Mouse (Mus musculus) CD4-positive helper T cell, adult 2 months (primary cell): ENCODE results near the gene Kat2b.
A peak's percentile ranks its signal among the peaks of the same experiment; 100 is the strongest.
"Not testable (repeated sequence)": the region's sequence is repeated elsewhere in the genome, so short reads cannot be mapped to it uniquely, and the experiment has no call there.

Experiments used
- DNase-seq: peaks from one replicate; pipeline ENCODE4 v3.0.0-alpha.2; 2012; ENCODE audit warnings: low read depth, missing footprints, low spot score

The Kat2b gene

DNA sequence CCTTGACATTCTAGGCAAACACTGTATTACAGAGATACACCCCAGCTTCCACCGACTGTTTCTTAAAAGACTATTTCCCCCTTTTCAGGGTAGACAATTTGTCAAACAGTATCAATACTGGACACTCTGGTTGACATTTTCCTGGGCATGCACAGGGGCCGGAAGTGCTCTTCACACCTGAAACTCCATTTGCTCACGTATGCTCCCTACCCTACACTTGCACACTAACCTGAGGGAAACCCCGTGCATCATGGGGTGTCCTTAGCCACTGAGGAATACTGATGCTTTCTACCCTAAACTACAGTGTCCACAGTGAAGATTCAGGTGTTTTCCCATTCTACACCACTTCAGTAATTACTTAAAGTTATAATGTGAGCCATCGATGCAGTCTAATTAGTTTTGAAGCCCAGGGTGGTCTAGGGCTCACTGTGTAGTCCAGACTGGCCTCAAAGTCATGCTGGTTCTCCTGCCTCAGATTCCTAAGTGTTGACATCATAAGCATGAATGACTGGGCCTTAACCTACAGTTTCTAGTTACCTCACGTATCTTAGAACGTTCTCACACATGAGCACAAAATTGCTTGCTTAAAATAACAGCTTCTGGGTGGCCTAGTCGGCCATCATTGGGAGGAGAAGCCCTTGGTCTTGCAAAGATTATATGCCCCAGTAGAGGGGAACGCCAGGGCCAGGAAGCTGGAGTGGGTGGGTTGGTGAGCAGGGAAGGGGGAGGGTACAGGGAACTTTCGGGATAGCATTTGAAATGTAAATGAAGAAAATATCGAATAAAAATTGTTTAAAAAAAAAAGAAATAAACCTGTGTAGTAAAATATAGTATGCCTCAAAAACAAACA, 30.5 kb downstream of the Kat2b start:
- no peak for DNase-seq

DNA sequence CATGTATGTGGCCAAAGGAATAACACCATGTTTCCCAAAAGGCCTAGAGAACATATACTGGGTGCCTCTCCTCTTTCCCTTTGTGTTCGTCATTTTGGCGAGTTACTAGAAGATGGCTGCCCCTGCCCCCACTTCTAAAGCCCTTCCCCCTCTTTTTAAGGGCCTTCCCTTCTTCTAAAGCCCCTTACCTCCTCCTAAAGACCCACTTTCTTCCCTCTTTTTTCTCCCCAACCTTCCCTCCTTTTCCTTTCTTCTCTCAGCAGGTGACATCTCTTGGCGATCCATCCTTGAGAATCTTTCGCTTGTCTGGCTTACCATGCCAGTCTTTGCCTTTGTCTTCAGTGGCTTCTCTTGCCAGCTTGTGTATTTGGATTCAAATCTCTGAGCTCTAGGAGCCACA, 31.9 kb downstream of the Kat2b start:
- DNase-seq: no peak

DNA sequence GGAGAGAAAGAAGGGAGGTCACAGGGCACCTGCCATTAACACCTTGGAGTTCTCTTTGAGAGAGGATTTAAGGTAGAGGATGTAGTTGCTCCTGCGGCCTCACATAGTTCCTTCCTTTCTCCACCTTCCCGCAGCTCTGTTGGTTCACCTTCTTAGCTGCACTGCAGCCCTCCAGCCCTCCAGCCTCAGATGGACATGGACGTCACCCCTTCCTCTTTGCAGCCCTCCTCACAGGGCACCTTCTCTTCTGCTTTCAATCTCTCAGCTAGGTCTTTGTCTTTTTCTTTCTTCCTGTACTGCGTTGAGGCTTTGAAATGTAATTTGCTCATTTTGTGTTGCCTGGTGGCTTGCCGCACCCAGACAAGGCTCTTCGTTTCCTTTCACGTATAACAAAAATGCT, 36.6 kb downstream of the Kat2b start:
- not testable (repeated sequence) for DNase-seq

DNA sequence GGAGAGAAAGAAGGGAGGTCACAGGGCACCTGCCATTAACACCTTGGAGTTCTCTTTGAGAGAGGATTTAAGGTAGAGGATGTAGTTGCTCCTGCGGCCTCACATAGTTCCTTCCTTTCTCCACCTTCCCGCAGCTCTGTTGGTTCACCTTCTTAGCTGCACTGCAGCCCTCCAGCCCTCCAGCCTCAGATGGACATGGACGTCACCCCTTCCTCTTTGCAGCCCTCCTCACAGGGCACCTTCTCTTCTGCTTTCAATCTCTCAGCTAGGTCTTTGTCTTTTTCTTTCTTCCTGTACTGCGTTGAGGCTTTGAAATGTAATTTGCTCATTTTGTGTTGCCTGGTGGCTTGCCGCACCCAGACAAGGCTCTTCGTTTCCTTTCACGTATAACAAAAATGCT, 39.4 kb downstream of the Kat2b start:
- DNase-seq: not testable (repeated sequence)

DNA sequence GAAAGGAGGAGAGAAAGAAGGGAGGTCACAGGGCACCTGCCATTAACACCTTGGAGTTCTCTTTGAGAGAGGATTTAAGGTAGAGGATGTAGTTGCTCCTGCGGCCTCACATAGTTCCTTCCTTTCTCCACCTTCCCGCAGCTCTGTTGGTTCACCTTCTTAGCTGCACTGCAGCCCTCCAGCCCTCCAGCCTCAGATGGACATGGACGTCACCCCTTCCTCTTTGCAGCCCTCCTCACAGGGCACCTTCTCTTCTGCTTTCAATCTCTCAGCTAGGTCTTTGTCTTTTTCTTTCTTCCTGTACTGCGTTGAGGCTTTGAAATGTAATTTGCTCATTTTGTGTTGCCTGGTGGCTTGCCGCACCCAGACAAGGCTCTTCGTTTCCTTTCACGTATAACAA, 42.3 kb downstream of the Kat2b start:
- DNase-seq: not testable (repeated sequence)

DNA sequence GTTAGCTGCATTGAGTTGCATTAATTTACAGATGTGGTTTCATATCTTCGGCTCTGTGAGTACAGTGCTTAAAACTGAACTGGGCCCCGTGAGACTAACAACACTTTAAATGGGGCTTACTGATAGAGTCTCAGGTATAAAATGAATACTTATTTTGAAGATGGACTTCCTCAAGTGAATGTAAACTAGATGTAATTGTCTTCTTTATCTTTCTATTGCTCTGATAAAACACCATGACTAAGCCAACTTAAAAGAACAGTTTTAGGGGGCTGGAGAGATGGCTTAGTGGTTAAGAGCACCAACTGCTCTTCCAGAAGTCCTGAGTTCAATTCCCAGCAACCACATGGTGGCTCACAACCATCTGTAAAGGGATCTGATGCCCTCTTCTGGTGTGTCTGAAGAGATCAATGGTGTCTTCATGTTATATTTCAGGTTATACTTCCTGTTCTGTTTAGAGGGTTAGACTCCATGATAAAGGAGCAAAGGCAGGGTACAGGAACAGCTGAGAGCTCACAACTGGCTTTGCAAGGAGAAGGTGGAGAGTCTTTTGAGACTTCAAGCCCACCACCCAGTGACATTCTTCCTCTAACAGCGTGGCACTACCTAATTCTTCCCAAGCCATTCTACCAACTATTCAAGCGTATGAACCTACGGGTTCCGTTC, 50.8 kb downstream of the Kat2b start:
- no peak for DNase-seq

DNA sequence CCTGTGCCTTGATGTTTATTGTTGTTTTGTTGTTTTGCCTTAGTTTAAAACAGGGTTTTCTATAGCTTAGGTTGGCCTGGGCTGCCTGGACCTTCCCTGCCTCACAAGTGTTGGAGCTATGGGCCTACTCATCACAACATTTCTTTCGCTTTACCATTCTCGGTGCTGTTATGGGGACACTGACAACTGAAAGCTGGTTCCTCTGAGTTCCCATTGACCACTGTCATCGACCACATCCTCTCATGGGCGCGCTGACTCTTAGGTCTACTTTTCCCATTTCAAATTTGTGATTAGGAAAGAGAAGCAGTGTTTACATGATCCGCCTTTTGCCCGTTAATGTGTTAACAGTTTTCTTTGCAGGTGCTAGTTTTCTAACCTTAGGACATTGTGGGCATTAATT, 51.7 kb downstream of the Kat2b start:
- no peak for DNase-seq

DNA sequence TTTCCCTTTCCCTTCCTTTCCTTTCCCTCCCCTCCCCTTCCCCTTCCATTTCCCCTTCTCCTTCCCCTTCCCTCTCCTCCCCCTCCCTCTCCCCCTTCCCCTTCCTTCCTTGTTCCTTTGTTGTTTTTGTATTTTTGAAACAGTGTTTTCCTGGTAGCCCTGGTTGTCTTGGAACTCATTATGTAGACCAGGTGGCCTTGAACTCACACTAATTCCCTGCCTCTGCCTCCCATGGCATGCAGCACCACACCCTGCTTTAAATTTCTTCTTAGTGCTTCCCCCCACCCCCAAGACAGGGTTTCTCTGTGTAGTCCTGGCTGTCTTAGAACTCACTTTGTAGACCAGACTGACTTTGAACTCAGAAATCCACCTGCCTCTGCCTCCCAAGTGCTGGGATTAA, 52.7 kb downstream of the Kat2b start:
- DNase-seq: no peak

DNA sequence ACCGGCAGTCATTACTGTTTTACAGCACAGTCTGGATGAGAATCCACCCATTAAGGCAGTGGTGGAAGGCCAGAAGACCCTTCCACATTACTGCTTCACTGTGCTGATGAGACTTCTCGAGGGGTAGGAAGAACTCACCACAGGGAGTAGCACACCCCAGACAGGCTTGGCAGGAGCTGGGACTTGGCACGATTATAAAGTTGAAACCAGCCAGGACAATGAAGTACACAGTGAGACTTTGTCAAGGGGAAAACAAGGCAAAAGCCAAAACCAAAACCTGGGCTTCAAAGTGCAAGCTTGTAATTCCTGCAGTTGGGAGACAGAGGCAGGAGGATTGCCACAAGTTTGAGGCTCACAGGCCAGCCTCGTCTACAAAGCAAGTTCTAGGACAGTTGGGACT, 54.0 kb downstream of the Kat2b start:
- no peak for DNase-seq

DNA sequence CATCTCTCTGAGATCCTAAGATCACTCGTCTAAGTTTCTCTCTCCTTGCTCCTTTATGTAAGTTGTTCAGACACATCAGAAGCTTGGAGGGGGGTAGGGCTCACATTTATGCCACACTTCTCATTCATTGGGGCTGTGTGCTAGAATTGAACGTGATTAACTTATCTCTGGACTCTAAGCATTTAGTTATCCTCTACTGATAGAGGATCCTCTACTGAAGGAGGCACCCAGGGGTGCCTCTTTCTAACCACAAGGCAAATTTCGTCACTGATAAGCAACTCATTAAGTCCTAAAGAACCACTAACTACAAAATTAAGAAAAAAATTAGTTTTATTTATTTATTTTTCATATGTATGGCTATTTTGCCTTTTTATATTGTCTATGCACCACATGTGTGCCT, 55.5 kb downstream of the Kat2b start:
- no peak for DNase-seq

DNA sequence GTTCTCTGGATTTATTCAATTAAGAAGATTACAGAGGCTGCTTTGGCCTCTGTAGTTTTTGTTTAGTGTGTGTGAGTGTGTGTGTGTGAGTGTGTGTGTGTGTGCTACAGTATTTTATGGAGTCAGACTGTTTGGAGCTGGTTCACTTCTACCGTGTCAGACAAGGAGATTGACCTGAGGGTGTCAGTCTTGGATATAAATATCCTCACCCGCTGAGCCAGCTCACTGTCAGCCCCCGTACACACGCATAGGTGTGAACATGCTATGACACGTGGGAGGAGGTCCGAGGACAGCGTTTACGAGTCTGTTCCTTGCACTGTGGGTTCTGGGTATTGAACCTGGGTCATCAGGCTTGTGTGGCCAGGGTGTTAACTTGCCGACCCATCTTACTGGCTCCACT, 57.1 kb downstream of the Kat2b start:
- DNase-seq: no peak

DNA sequence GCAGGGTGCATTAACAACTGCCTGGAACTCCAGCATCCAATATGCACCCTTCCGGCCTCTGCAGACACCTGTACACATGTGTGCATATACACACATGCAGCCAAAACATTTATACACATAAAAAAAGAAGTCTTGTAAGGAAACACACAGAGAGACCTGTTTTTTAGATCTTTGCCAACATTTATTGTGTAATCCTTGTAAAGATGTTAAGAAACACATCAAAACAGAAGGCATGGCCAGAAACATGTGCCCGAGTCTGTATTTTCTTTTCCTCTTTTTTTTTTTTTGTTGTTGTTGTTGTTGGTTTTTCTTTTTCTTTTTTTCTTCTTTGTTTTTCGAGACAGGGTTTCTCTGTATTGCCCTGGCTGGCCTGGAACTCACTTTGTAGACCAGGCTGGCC, 59.5 kb downstream of the Kat2b start:
- DNase-seq: no peak

DNA sequence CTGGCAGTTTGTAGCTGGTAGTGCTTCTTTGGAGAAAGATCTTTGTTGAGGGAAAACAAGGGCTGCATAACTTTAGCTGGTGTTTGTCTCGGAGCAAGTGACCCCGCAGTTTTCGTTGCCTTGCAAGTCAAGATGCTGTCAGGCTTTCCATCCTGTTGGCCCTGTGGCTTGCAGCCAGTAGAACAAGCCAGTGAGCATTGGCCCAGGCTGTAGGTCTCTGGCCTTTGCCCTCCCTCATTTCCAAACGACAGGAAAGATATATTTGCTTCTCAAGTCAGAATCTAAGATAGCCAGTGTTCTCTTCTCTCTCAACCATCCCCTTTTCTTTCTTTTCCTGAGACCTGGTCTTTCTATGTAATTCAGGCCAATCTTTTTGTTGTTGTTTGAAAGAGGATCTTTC, 60.8 kb downstream of the Kat2b start:
- no peak for DNase-seq

DNA sequence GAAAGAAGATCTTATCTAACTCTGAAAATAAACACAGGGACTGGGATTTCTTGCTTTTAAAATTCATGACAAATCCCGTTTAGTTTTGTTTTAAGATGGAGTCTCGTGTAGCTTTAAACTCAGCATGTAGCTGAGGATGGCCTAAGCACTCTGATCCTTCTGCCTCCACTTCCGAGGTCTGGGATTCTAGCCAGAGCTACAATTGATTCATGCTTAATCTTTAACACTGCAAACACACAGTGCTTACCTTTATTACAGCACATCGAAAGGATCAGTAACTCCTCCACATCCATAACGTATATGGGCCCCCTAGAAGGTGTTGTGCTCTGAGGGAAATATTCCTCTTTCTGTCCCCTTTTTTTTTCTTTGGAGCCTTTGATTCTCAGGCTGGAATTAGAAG, 61.5 kb downstream of the Kat2b start:
- no peak for DNase-seq

DNA sequence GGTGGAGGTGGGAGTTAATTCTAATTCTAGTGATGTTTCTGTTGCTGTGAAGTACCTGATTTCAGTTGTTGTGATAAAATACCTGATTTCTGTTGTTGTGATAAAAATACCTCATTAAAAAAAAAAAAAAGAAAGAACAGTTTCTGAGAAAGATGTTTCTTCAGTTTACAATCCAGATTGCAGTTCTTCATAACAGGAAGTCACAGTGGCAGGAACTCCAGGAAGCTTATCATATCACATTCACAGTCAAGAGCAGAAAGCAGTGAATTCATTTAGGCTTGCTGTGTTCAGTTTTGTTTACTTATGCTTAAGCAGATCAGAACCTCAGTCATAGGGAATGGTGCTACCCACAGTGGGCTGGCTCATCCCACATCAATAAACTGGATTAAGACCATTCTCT, 64.7 kb downstream of the Kat2b start:
- DNase-seq: no peak

DNA sequence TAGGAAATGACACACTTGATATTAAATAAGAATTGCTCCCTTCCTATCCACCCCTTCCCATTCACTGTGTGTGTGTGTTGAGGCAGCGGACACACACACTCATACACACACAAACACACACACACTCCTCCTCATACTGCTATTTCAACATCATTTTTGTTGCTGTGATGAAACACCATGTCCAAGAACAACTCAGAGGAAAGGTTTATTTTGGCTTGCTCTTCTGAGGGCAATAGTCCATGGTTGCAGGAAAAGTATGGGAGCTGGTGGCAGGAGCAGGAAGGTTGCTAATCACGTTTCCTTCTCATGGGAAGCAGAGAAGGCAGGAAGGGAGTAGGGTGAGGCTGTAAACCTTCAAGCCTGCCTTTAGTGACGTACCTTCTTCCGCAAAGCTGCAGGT, 76.7 kb downstream of the Kat2b start:
- no peak for DNase-seq

DNA sequence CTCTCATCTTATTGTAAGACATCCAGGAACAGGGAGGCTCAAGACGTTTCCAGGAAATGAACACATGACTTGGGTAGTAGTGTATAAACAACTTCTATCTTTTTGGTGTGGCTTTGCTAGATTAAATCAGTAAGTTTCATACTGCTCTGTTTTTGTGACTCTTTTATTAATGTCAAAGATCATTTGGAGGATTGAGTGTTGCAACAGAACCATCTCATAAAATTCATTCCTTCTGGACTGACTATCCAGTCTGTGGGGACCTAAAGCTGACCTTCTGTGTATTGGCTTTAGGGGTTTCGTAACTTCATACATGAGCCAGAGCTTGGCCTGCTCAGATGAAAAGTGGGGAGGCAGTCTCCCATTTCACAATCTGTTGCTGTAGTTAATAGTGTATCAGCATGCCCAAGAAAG, 83.6 kb downstream of the Kat2b start:
- DNase-seq: peak; percentile 42

DNA sequence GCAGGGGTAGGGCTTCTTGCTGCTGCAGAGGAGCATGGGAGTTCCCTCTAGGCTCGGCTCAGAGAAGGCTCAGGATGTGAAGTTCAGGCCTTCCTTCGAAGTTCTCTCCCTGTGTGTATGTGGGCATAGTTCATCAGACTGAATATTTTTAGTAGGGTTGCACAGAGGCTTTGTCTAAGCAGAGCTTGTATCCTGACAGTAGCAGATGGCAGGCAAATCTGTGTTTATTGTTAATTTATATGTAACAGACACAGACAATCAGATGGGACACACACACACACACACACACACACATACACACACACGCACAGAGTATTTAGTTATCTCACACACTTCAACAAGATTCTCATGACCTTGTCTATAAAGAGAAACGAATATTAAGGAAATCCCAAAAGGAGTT, 87.9 kb downstream of the Kat2b start:
- DNase-seq: no peak

DNA sequence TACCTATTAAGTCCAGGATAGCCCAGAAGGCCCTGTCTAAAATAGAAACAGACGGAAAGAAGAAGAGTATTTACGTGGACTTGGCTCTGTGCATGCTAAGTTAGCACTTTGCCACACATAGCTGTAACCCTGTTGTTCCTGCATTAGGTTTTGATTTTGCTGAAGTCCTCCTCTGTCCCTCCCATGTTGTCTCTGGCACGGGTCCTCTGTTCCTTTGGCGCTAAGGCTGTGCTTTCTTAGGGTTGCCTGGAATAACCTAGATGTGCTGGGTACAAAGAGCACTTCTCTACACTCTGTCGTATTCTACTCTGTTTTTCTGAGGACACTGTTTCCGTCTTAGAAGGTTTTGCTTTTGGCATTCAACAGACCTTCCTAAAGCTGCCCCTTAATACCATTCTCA, 88.4 kb downstream of the Kat2b start:
- DNase-seq: no peak

DNA sequence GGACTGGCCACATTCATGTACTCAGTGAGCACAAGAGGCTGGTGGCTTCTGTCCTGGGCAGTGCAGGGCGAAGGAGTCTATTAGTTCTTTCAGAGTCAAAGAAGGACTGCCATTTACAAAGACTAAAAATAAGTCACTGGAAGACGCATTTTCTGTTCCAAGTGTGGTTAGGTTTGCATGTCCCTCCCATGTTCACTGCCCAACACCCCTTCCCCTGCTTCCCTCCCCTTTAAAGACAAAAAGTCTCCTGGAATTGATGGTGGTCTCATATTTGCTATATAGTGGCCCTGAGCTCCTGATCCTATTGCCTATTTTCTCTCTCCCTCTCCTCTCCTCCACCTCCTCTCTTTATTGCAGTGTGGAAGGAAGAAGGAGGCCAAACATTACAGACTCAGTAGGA, 89.3 kb downstream of the Kat2b start:
- DNase-seq: no peak

DNA sequence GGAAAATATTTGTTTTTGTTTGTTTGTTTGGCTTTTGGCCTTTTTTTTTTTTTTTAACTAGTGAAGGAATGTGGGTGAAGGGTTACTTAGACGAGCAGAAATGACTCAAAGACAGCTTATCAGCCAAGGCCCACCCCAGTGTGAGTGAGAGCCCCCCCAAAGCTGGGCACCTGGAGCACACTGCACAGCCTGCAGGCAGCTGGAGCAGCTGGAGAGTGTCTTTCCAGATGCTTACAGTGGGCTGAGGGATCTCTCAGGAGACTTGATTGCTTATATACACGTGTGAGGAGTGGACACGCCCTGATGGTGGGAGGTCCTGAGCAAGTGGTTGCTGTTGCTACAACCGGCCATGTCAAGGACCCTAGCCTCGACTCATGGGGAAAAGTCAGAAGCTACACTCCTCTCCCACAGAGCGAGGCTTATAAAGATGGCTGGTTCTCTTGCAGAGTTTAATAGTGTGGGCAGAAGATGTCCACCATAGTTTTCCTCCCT, 89.8 kb downstream of the Kat2b start:
- DNase-seq: no peak

DNA sequence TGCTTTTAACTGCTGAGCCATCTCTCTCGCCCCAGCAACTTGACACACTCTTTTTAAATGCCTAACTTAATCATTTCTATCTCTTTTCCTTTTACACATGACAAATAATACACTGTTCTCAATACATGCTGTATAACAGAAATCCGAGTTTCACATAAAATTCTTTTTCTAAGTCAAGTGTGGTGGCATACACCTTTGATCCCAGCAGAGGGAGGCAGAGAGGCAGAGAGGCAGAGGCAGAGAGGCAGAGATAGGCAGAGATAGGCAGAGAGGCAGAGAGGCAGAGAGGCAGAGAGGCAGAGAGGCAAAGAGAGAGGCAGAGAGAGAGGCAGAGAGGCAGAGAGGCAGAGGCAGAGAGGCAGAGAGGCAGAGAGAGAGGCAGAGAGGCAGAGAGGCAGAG, 90.7 kb downstream of the Kat2b start:
- peak; percentile 26 for DNase-seq

DNA sequence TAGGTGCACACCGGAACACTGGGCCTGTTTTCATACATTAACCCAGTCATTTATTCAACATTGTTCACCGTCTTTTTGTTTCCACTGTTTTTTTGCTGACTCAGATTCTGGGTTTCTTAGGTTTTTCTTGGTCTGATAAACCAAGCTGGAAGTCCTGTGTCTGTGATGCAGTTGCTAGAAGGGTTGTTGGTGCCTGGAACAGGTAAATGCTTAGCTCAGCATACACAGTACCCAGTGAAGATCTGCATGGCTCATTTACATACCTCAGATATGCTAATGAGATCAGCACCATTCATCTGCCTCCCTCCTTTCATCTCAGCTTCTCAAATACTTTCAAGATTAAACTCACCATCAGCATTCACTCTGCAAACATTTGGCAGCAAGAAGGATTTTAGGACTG, 92.0 kb downstream of the Kat2b start:
- peak; percentile 11 for DNase-seq
